Mouse (Mus musculus): ENCODE measurements at regions not wholly inside any gene's neighbourhood (a gene's known extent, or its start where the extent isn't known, plus 50 kb on each side); places are given as distances from the start of the nearest gene placed in this dataset.

DNA sequence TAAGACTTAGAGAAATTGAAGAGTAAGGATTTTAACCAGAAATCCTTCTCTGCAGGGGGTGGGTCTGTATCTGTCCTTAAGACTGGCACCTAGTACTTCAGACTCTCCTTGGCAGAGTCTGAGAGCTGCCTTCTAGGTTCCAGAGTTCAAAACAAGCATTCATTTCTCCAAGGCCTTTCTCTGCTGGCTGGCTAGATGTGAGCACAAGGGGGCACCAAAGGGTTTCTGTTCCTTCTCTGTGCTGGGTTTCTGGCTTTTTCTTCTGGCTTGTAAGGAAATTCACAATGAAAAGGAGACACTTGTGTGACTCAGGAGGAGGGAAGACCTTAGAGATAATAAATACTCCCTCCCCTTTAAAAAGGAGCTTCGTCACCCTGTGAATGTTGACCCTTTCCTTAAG, 61.7 kb upstream of the Sorcs3 start:
- TF ChIP-seq CTCF (IDR thresholded peaks at IDR 0.05; ENCODE audit: borderline replicate concordance, insufficient read depth, low read length) = no peak
- TF ChIP-seq POLR2A (IDR thresholded peaks at IDR 0.05; ENCODE audit: low read depth, low read length) = no peak
